In the genomic region with DNA sequence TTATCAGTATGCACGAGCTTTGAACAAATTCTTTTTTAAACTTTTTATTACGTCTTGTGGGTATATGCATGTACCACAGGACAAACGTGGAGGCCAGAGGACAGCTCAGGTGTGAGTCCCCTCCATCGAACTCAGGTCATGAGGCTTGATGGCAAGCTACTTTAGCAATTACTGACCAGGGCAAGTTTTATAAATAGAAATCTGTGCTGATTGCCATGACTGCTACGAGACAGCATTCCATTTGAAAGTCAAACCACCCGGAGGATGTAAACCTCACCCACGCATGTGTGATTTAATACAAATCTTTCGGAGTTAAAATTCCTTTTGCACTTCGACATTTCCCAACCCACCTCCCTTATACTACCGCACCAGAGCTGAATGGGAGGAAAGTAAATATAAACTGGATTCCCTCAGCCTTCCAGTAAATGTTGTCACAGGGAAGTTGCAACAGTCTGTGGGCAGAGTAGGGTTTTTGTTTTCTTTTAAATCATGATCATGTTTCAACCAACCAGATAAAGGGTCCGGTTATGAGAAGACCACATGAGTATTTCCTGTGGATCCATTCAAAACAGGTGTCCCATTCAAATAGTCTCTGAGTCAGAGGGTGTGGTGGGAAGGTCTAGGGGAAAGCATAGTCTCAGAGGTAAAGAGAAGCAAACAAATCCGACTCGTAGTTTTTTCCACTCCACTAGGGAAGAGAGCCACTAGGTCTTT, we compare ENCODE assay signal across 9 mouse cellular contexts. TPM values are rescaled to one million over a fixed set of nuclear protein-coding genes. Genes with fewer than 3 reads are reported as not detected.
A peak's percentile ranks its signal among the peaks of the same experiment; 100 is the strongest.
DNase-seq lines count a peak whose midpoint lies in the region; ATAC-seq and TF ChIP-seq lines count a peak whose summit lies in the region.
"Had no signal": no experiment of that assay in that cellular context is flagged by ENCODE, and none has a peak within 500 bp of the region (broad histone marks: within the 10 kb centered on the region; RNA-seq: fewer than 3 reads in every experiment).

No protein-coding gene starts in this region.

- peak overlapping the region; percentile 72 for H3K4me2 ChIP-seq in heart, embryonic 14.5 days (ENCODE audit: low read length)
- H3K4me2 ChIP-seq in liver, embryonic 14.5 days (ENCODE audit: low read depth) = peak overlapping the region; percentile 88
- peak overlapping the region; percentile 77 for H3K4me2 ChIP-seq in stomach, postnatal 0 days (replicated peaks; ENCODE audit: low read depth)

- no peaks in the 10 kb centered on the region for H3K9me3 ChIP-seq in heart, embryonic 14.5 days (ENCODE audit: control insufficient read depth, low read length)
- no peaks in the 10 kb centered on the region for H3K9me3 ChIP-seq in liver, embryonic 14.5 days (ENCODE audit: control insufficient read depth, low read length)
- no peaks in the 10 kb centered on the region for H3K9me3 ChIP-seq in stomach, postnatal 0 days (ENCODE audit: control insufficient read depth, low read length)

- no peak for TF ChIP-seq EP300 in liver, embryonic 14.5 days (IDR thresholded peaks at IDR 0.05; ENCODE audit: low read depth)
- no peak for TF ChIP-seq EP300 in stomach, postnatal 0 days (optimal IDR thresholded peaks at IDR 0.05)

- intact Hi-C loops in heart, postnatal 25 days (cut with DNase I) = loop anchor here (5.0 to 10.0 kb wide), 2 partner anchors 98 to 305 kb away; a partner anchor contains a TSS

- H3K27ac ChIP-seq in heart, embryonic 14.5 days (replicated peaks in 1 of 2; ENCODE audit: control insufficient read depth in 1 of 2, insufficient read depth in 1 of 2, low read depth in 2 of 2, low read length in 2 of 2) = peak overlapping the region; percentile 3 to 82; a peak in 3 of 4 replicates
- H3K27ac ChIP-seq in liver, embryonic 14.5 days = no peak overlapping the region
- H3K27ac ChIP-seq in stomach, postnatal 0 days (replicated peaks) = peak overlapping the region; percentile 76

- H3K4me1 ChIP-seq in heart, embryonic 14.5 days (ENCODE audit: control insufficient read depth in 2 of 2, insufficient read depth in 2 of 2, low read length in 2 of 2) = peaks cover 10 to 35% of the 10 kb centered on the region in 2 experiments
- peaks cover 20 to 21% of the 10 kb centered on the region in 2 experiments for H3K4me1 ChIP-seq in liver, embryonic 14.5 days (replicated peaks; ENCODE audit: control insufficient read depth in 2 of 2, insufficient read depth in 2 of 2, low read length in 1 of 2)
- peaks cover 3% of the 10 kb centered on the region; the same call in 1 of the 2 replicates for H3K4me1 ChIP-seq in stomach, postnatal 0 days (replicated peaks; ENCODE audit: control insufficient read depth, insufficient read depth)

- ATAC-seq in heart, embryonic 14.5 days (ENCODE audit: insufficient number of reproducible peaks, insufficient read depth, low FRiP score, low read depth) = no peak
- no peak for ATAC-seq in liver, embryonic 14.5 days (ENCODE audit: insufficient read depth)
- ATAC-seq in stomach, postnatal 0 days (ENCODE audit: low FRiP score, low TSS enrichment) = peak; percentile 50

- no peaks in the 10 kb centered on the region for H3K27me3 ChIP-seq in heart, embryonic 14.5 days (ENCODE audit: control insufficient read depth, insufficient read depth, low read length)
- no peaks in the 10 kb centered on the region for H3K27me3 ChIP-seq in liver, embryonic 14.5 days (ENCODE audit: control insufficient read depth, insufficient read depth, low read length)
- H3K27me3 ChIP-seq in stomach, postnatal 0 days (ENCODE audit: control insufficient read depth, insufficient read depth, low read length) = no peaks in the 10 kb centered on the region

- DNase-seq in heart, adult 11 months = peak; percentile 90
- no peak for DNase-seq in heart, postnatal 25 days (ENCODE audit: low spot score)
- DNase-seq in cerebellum, adult 8-10 months = peak; percentile 30
- no peak for DNase-seq in liver, embryonic 14.5 days (ENCODE audit: low read depth in 3 of 3, low spot score in 3 of 3)
- DNase-seq in stomach, postnatal 0 days (ENCODE audit: low spot score) = no peak
- no peak for DNase-seq in right cerebral cortex, adult 2 months (ENCODE audit: low spot score in 2 of 2)
- DNase-seq in urinary bladder, postnatal 4 days (ENCODE audit: low spot score in 2 of 2) = no peak

- peak overlapping the region; percentile 90 for H3K9ac ChIP-seq in heart, embryonic 14.5 days (ENCODE audit: low read length)
- peak overlapping the region; percentile 63 for H3K9ac ChIP-seq in liver, embryonic 14.5 days (replicated peaks)
- peak overlapping the region; percentile 77 for H3K9ac ChIP-seq in stomach, postnatal 0 days (ENCODE audit: low read length)

- no peak for TF ChIP-seq CTCF in liver, embryonic 14.5 days (IDR thresholded peaks at IDR 0.05; ENCODE audit: low read depth)
- no peak for TF ChIP-seq CTCF in stomach, postnatal 0 days (IDR thresholded peaks at IDR 0.05; ENCODE audit: low read depth)

- WGBS in heart, embryonic 14.5 days = 24% methylated on average over 13 of the region's 13 CpGs
- 28% methylated on average over 13 of the region's 13 CpGs for WGBS in liver, embryonic 14.5 days (ENCODE audit: insufficient replicate concordance)
- WGBS in stomach, postnatal 0 days = 15% methylated on average over 13 of the region's 13 CpGs

- H3K4me3 ChIP-seq in heart, embryonic 14.5 days (ENCODE audit: control insufficient read depth in 1 of 2, insufficient read depth in 1 of 2, low read depth in 1 of 2, low read length in 2 of 2) = peak overlapping the region; percentile 80 to 92
- H3K4me3 ChIP-seq in liver, embryonic 14.5 days (ENCODE audit: insufficient read depth in 1 of 2, low read depth in 2 of 2, low read length in 2 of 2) = peak overlapping the region; percentile 62 to 71
- H3K4me3 ChIP-seq in stomach, postnatal 0 days (ENCODE audit: low read depth, low read length) = peak overlapping the region; percentile 69

- H3K36me3 ChIP-seq in heart, embryonic 14.5 days (ENCODE audit: control insufficient read depth, insufficient read depth, low read length) = no peaks in the 10 kb centered on the region
- H3K36me3 ChIP-seq in liver, embryonic 14.5 days (replicated peaks; ENCODE audit: control insufficient read depth, insufficient read depth, low read depth) = no peaks in the 10 kb centered on the region
- no peaks in the 10 kb centered on the region for H3K36me3 ChIP-seq in stomach, postnatal 0 days (ENCODE audit: control insufficient read depth, insufficient read depth, low read length)
- H3K36me3 ChIP-seq: G1E had no signal

RNA-seq across cellular contexts. Expression of a gene that starts 0.7 kb away (rescaled TPM):
- 10 to 100 TPM; 56.0 to 57.4 TPM for total RNA-seq in heart, postnatal 25 days (2021)
- 78.0 and 81.6 TPM in 2 replicates for polyA plus RNA-seq in heart, embryonic 14.5 days (2014; fragmentation: Nextera tagmentation; extraction: Ambion mirVana)
- 6.6 and 8.0 TPM in 2 replicates for polyA plus RNA-seq in liver, embryonic 14.5 days (2012; rRNA removed)
- 13.6 and 14.3 TPM in 2 replicates for polyA plus RNA-seq in liver, embryonic 14.5 days (2014; fragmentation: Nextera tagmentation; extraction: Ambion mirVana)
- 33.3 and 36.9 TPM in 2 replicates for polyA plus RNA-seq in stomach, postnatal 0 days (2015; fragmentation: Nextera tagmentation; extraction: Ambion mirVana)
- polyA plus RNA-seq: G1E had no signal

Comparison
In these comparisons a context has a peak if more than half of its experiments do, and no peak if none do; other contexts are left out.
1. DNase-seq: peak in heart, adult 11 months (single experiment) and cerebellum, adult 8-10 months (single experiment); none in heart, postnatal 25 days (single experiment), liver, embryonic 14.5 days (0 of 3), stomach, postnatal 0 days (single experiment), right cerebral cortex, adult 2 months (0 of 2) and urinary bladder, postnatal 4 days (0 of 2).
2. Peak in every context shown above with its lines, with median percentiles within 50 percentile points of each other: H3K4me2 ChIP-seq, H3K4me3 ChIP-seq and H3K9ac ChIP-seq.